Mouse (Mus musculus): ENCODE measurements at regions not wholly inside any gene's neighbourhood (a gene's known extent, or its start where the extent isn't known, plus 50 kb on each side); places are given as distances from the start of the nearest gene placed in this dataset.
"Not testable (repeated sequence)": the region's sequence is repeated elsewhere in the genome, so short reads cannot be mapped to it uniquely, and the experiment has no call there.

GRCm38 (mm10) chr8:35020480-35020879 is 745.1 kb upstream of the Gm19410 start:
- no peak for DNase-seq

- DNase-seq: no peak
Measured at GRCm38 (mm10) chr8:35022649-35023048, 742.9 kb upstream of the Gm19410 start.

GRCm38 (mm10) chr8:35047798-35048197 is 717.8 kb upstream of the Gm19410 start:
- no peak for DNase-seq

GRCm38 (mm10) chr8:35053444-35053843 is 712.1 kb upstream of the Gm19410 start:
- DNase-seq: no peak

- no peak for DNase-seq
Measured at GRCm38 (mm10) chr8:35061048-35061447, 704.5 kb upstream of the Gm19410 start.

- DNase-seq: no peak
Measured at GRCm38 (mm10) chr8:35068228-35068627, 697.4 kb upstream of the Gm19410 start.

GRCm38 (mm10) chr8:35070246-35070989 is 695.2 kb upstream of the Gm19410 start:
- peak; percentile 2 to 7 for DNase-seq

- DNase-seq: no peak
Measured at GRCm38 (mm10) chr8:35075971-35076370, 689.6 kb upstream of the Gm19410 start.

GRCm38 (mm10) chr8:35083161-35083560 is 682.4 kb upstream of the Gm19410 start:
- no peak for DNase-seq

GRCm38 (mm10) chr8:35087070-35087469 is 678.5 kb upstream of the Gm19410 start:
- DNase-seq: no peak

- DNase-seq: no peak
Measured at GRCm38 (mm10) chr8:35088380-35089244, 677.0 kb upstream of the Gm19410 start.

- no peak for DNase-seq
Measured at GRCm38 (mm10) chr8:35089519-35089918, 676.1 kb upstream of the Gm19410 start.

- no peak for DNase-seq
Measured at GRCm38 (mm10) chr8:35101701-35102100, 663.9 kb upstream of the Gm19410 start.

GRCm38 (mm10) chr8:35102102-35102501 is 663.5 kb upstream of the Gm19410 start:
- DNase-seq: not testable (repeated sequence)

GRCm38 (mm10) chr8:35104465-35104876 is 661.1 kb upstream of the Gm19410 start:
- not testable (repeated sequence) for DNase-seq

- peak in 1 of 2 experiments; percentile 6 for DNase-seq
Measured at GRCm38 (mm10) chr8:35109506-35110217, 655.9 kb upstream of the Gm19410 start.

- no peak for DNase-seq
Measured at GRCm38 (mm10) chr8:35110286-35110685, 655.3 kb upstream of the Gm19410 start.

- no peak for DNase-seq
Measured at GRCm38 (mm10) chr8:35111130-35111529, 654.5 kb upstream of the Gm19410 start.

GRCm38 (mm10) chr8:35112591-35113265 is 652.9 kb upstream of the Gm19410 start:
- DNase-seq: no peak

- no peak for DNase-seq
Measured at GRCm38 (mm10) chr8:35114031-35114430, 651.6 kb upstream of the Gm19410 start.

GRCm38 (mm10) chr8:35120612-35121011 is 645.0 kb upstream of the Gm19410 start:
- peak in 1 of 2 experiments; percentile 16 for DNase-seq

- no peak for DNase-seq
Measured at GRCm38 (mm10) chr8:35121084-35121483, 644.5 kb upstream of the Gm19410 start.

Measured in kidney, postnatal 36 days (tissue).